Mouse (Mus musculus): ENCODE results near the gene Cspg4. TPM values are rescaled to one million over a fixed set of nuclear protein-coding genes. Genes with fewer than 3 reads are reported as not detected.

The Cspg4 gene
- total and polyA plus RNA-seq, 2 experiments, result 0.09 to 0.11 TPM

- no peak overlapping the region for H3K4me3 ChIP-seq (ENCODE audit: insufficient read depth, low read depth, low read length)
- no peak overlapping the region for H3K9ac ChIP-seq (ENCODE audit: low read depth, low read length)
- no peaks in the 10 kb centered on the region for H3K79me2 ChIP-seq (ENCODE audit: control insufficient read depth, insufficient read depth, low read length)
- TF ChIP-seq CTCF (IDR thresholded peaks at IDR 0.05; ENCODE audit: low read depth, low read length) (no peak), POLR2A (IDR thresholded peaks at IDR 0.05; ENCODE audit: extremely low read depth, insufficient read depth, low read length) (no peak)
- H3K4me1 ChIP-seq (ENCODE audit: control insufficient read depth, insufficient read depth, low read length), result no peaks in the 10 kb centered on the region
- H3K36me3 ChIP-seq (ENCODE audit: control insufficient read depth, insufficient read depth, low read length), result no peaks in the 10 kb centered on the region
- DNase-seq (ENCODE audit: extremely low read depth, low read depth, low spot score), result no peak
- 79% methylated on average over 5 of the region's 5 CpGs for WGBS
- no peak overlapping the region for H3K27ac ChIP-seq (replicated peaks; ENCODE audit: insufficient read depth, low read depth, low read length)
- H3K27me3 ChIP-seq (ENCODE audit: control insufficient read depth, insufficient read depth, low read length), result no peaks in the 10 kb centered on the region
Observed at GRCm38 (mm10) chr9:56872105-56872903, 7.5 kb downstream of the Cspg4 start.

GRCm38 (mm10) chr9:56873097-56873496, 8.3 kb downstream of the Cspg4 start:
- H3K36me3 ChIP-seq (ENCODE audit: control insufficient read depth, insufficient read depth, low read length), result no peaks in the 10 kb centered on the region
- H3K9ac ChIP-seq (ENCODE audit: low read depth, low read length), result no peak overlapping the region
- no peak overlapping the region for H3K27ac ChIP-seq (replicated peaks; ENCODE audit: insufficient read depth, low read depth, low read length)
- no peaks in the 10 kb centered on the region for H3K79me2 ChIP-seq (ENCODE audit: control insufficient read depth, insufficient read depth, low read length)
- TF ChIP-seq POLR2A (IDR thresholded peaks at IDR 0.05; ENCODE audit: extremely low read depth, insufficient read depth, low read length) (no peak), CTCF (IDR thresholded peaks at IDR 0.05; ENCODE audit: low read depth, low read length) (no peak)
- no peaks in the 10 kb centered on the region for H3K4me1 ChIP-seq (ENCODE audit: control insufficient read depth, insufficient read depth, low read length)
- no peak overlapping the region for H3K4me3 ChIP-seq (ENCODE audit: insufficient read depth, low read depth, low read length)
- WGBS, result 79% methylated on average over 1 of the region's 1 CpGs
- DNase-seq (ENCODE audit: extremely low read depth, low read depth, low spot score), result no peak
- no peaks in the 10 kb centered on the region for H3K27me3 ChIP-seq (ENCODE audit: control insufficient read depth, insufficient read depth, low read length)

- no peaks in the 10 kb centered on the region for H3K79me2 ChIP-seq (ENCODE audit: control insufficient read depth, insufficient read depth, low read length)
- no peak overlapping the region for H3K9ac ChIP-seq (ENCODE audit: low read depth, low read length)
- WGBS, result 66% methylated on average over 9 of the region's 9 CpGs
- H3K4me1 ChIP-seq (ENCODE audit: control insufficient read depth, insufficient read depth, low read length), result no peaks in the 10 kb centered on the region
- no peak overlapping the region for H3K4me3 ChIP-seq (ENCODE audit: insufficient read depth, low read depth, low read length)
- TF ChIP-seq CTCF (IDR thresholded peaks at IDR 0.05; ENCODE audit: low read depth, low read length) (no peak), POLR2A (IDR thresholded peaks at IDR 0.05; ENCODE audit: extremely low read depth, insufficient read depth, low read length) (no peak)
- no peak overlapping the region for H3K27ac ChIP-seq (replicated peaks; ENCODE audit: insufficient read depth, low read depth, low read length)
- DNase-seq (ENCODE audit: extremely low read depth, low read depth, low spot score), result no peak
- no peaks in the 10 kb centered on the region for H3K27me3 ChIP-seq (ENCODE audit: control insufficient read depth, insufficient read depth, low read length)
- no peaks in the 10 kb centered on the region for H3K36me3 ChIP-seq (ENCODE audit: control insufficient read depth, insufficient read depth, low read length)
Observed at GRCm38 (mm10) chr9:56876784-56877183, 12.0 kb downstream of the Cspg4 start.

- H3K4me1 ChIP-seq (ENCODE audit: control insufficient read depth, insufficient read depth, low read length), result no peaks in the 10 kb centered on the region
- no peak overlapping the region for H3K9ac ChIP-seq (ENCODE audit: low read depth, low read length)
- 93% methylated on average over 5 of the region's 5 CpGs for WGBS
- no peak overlapping the region for H3K4me3 ChIP-seq (ENCODE audit: insufficient read depth, low read depth, low read length)
- no peaks in the 10 kb centered on the region for H3K27me3 ChIP-seq (ENCODE audit: control insufficient read depth, insufficient read depth, low read length)
- TF ChIP-seq CTCF (IDR thresholded peaks at IDR 0.05; ENCODE audit: low read depth, low read length), result no peak
- no peak for TF ChIP-seq POLR2A (IDR thresholded peaks at IDR 0.05; ENCODE audit: extremely low read depth, insufficient read depth, low read length)
- no peak for DNase-seq (ENCODE audit: extremely low read depth, low read depth, low spot score)
- H3K27ac ChIP-seq (replicated peaks; ENCODE audit: insufficient read depth, low read depth, low read length), result no peak overlapping the region
- no peaks in the 10 kb centered on the region for H3K36me3 ChIP-seq (ENCODE audit: control insufficient read depth, insufficient read depth, low read length)
- H3K79me2 ChIP-seq (ENCODE audit: control insufficient read depth, insufficient read depth, low read length), result no peaks in the 10 kb centered on the region
Observed at GRCm38 (mm10) chr9:56877284-56877683, 12.5 kb downstream of the Cspg4 start.

DNA sequence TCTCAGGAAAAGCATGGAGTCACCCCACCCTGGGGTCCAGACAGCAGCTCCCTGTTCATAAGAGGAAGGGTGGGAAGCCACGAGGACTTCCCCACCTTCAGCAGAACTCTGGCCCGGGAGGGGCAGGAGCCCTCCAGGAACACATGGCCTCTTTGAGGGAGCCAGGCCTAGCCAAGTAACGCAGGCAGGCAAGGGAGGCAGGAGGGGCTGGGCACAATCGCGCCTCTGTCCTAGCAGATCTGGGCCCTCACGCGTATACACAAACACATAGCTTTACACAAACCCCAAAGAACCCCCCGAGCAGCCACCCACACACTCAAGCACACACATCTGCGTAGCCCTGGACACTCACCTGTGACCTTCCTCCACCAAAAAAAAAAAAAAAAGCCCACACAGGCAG, 16.0 kb downstream of the Cspg4 start:
- Histone ChIP-seq H3K79me2 (ENCODE audit: control insufficient read depth, insufficient read depth, low read length) (no peaks in the 10 kb centered on the region), H3K4me3 (ENCODE audit: insufficient read depth, low read depth, low read length) (no peak overlapping the region), H3K27ac (replicated peaks; ENCODE audit: insufficient read depth, low read depth, low read length) (no peak overlapping the region), H3K4me1 (ENCODE audit: control insufficient read depth, insufficient read depth, low read length) (no peaks in the 10 kb centered on the region), H3K36me3 (ENCODE audit: control insufficient read depth, insufficient read depth, low read length) (no peaks in the 10 kb centered on the region), H3K9ac (ENCODE audit: low read depth, low read length) (no peak overlapping the region), H3K27me3 (ENCODE audit: control insufficient read depth, insufficient read depth, low read length) (no peaks in the 10 kb centered on the region)
- WGBS, result 73% methylated on average over 9 of the region's 9 CpGs
- no peak for DNase-seq (ENCODE audit: extremely low read depth, low read depth, low spot score)
- no peak for TF ChIP-seq CTCF (IDR thresholded peaks at IDR 0.05; ENCODE audit: low read depth, low read length)
- TF ChIP-seq POLR2A (IDR thresholded peaks at IDR 0.05; ENCODE audit: extremely low read depth, insufficient read depth, low read length), result no peak

- H3K4me1 ChIP-seq (ENCODE audit: control insufficient read depth, insufficient read depth, low read length), result no peaks in the 10 kb centered on the region
- TF ChIP-seq CTCF (IDR thresholded peaks at IDR 0.05; ENCODE audit: low read depth, low read length), result no peak
- DNase-seq (ENCODE audit: extremely low read depth, low read depth, low spot score), result no peak
- no peak overlapping the region for H3K4me3 ChIP-seq (ENCODE audit: insufficient read depth, low read depth, low read length)
- 68% methylated on average over 3 of the region's 3 CpGs for WGBS
- no peaks in the 10 kb centered on the region for H3K36me3 ChIP-seq (ENCODE audit: control insufficient read depth, insufficient read depth, low read length)
- no peak overlapping the region for H3K9ac ChIP-seq (ENCODE audit: low read depth, low read length)
- H3K79me2 ChIP-seq (ENCODE audit: control insufficient read depth, insufficient read depth, low read length), result no peaks in the 10 kb centered on the region
- H3K27ac ChIP-seq (replicated peaks; ENCODE audit: insufficient read depth, low read depth, low read length), result no peak overlapping the region
- H3K27me3 ChIP-seq (ENCODE audit: control insufficient read depth, insufficient read depth, low read length), result no peaks in the 10 kb centered on the region
Observed at GRCm38 (mm10) chr9:56881539-56882082, 16.8 kb downstream of the Cspg4 start.
